Mouse (Mus musculus): Measurements from ENCODE around the gene Ankrd33. TPM values are rescaled to one million over a fixed set of nuclear protein-coding genes. Genes with fewer than 3 reads are reported as not detected.

Gene Ankrd33
- polyA plus RNA-seq, 1 experiment from 2014 or later: not detected

DNA sequence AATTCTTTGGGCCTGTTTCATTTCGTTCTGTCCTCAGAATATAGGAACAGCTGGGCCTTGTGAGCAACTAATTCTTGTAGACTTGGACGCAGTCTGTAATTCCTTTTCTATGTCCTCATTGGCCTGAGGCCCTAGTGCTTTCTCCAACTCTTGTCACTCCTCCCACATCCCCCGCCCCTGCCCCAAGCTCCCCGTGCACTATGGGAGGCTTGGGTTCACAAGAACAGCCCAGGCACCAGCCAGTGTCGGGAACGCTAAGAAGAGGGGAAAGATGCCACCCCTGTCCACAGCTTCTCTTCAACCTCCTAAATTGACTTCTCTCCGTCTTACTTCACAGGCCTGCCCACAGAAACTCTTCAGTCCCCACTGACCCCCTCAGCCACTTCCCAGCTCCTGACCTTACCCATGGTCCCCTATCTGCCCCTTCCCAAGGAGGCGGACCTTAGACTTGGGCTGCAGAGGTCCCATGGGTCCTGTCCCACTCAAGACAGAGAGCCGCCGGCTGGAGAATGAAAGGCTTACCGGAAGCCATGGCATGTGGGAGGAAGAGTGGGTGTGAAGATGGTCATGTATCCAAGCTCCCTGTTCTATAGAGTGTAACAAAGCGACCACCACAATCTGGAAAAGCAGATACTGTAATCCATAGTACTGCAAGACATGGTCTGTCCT is 11.5 kb downstream of the Ankrd33 start:
- no peaks in the 10 kb centered on the region for H3K36me3 ChIP-seq (ENCODE audit: inconsistent target)
- 94% methylated on average over 12 of the region's 12 CpGs for WGBS (ENCODE audit: missing documents)
- no peak overlapping the region for H3K27ac ChIP-seq
- H3K4me3 ChIP-seq (ENCODE audit: inconsistent target): no peak overlapping the region
- H3K79me2 ChIP-seq (ENCODE audit: inconsistent target): no peaks in the 10 kb centered on the region

DNA sequence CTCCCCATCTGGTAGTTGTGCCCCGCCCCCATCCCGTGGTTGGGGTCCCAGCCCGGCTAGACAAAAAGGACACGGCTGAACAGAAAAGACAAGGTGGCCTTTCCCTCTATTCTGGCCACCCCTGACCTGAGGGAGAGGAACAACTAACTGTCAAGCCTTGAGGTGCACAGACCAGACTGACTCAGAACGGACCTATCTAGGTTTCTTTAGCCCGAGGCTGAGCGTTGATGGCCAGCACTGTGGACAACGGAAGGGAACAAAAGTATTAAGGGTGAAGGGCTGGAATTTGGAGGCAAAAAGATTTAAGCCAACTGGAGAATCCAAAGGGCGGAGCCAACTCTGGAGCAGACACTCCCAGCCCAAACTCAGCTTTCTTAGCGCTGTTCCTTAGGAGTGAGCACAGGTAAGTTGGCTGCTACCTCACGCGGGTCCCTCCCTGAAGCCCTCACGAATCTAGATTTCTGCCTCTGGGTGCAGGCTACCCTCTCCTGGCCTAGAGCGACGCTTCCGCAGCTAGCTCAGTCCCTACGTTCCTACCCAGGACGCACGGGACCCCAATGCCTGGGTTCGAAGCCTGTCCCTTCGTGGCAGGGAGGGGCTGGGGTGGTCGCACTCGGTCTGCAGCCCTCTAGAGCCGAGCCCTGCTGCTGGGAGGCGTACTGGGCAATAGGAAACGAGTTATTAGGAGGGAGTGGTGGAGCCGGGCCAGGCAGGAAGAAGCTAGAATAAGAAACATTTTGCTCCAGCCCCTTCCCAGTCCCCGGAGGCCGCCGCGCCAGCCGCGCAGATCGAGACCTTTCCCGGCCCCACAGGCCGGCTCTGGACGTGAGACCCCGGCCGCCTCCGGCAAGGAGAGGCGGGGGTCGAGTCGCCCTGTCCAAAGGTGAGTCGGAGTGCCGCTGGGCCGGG is 12.9 kb downstream of the Ankrd33 start, which contains the start of gene Acvrl1:
Acvrl1 (plus strand) TSS at position 342 of the 909 bp plus-strand sequence.
- Histone ChIP-seq H3K4me3 (ENCODE audit: inconsistent target) (no peak within 1 kb of the TSS), H3K27ac (no peak within 1 kb of the TSS), H3K36me3 (ENCODE audit: inconsistent target) (no peaks in the 10 kb centered on the region), H3K79me2 (ENCODE audit: inconsistent target) (no peaks in the 10 kb centered on the region)
- 11% methylated on average over 46 of the region's 46 CpGs for WGBS (ENCODE audit: missing documents)

DNA sequence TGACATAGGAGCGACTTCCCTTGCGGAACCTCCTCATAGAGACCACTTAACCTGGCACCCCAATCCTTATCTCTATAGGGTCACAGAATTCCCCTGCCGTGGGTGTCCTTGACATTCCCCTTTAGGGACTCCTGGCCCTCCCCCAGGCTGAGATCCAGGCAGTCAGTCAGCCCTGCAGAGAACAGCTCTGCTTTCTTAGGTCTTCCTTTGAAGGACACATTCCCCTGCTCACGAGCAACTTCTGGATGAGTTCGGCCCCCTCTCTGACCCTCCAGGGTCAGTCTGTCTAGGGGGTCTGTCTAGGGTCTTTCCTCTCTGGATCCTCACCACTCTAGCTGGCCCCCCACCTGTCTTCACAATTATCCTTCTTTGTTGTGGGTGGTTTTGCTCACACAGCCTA is 13.9 kb downstream of the Ankrd33 start:
- 62% methylated on average over 5 of the region's 5 CpGs for WGBS (ENCODE audit: missing documents)
- Histone ChIP-seq H3K4me3 (ENCODE audit: inconsistent target) (no peak overlapping the region), H3K79me2 (ENCODE audit: inconsistent target) (no peaks in the 10 kb centered on the region), H3K27ac (no peak overlapping the region), H3K36me3 (ENCODE audit: inconsistent target) (no peaks in the 10 kb centered on the region)

DNA sequence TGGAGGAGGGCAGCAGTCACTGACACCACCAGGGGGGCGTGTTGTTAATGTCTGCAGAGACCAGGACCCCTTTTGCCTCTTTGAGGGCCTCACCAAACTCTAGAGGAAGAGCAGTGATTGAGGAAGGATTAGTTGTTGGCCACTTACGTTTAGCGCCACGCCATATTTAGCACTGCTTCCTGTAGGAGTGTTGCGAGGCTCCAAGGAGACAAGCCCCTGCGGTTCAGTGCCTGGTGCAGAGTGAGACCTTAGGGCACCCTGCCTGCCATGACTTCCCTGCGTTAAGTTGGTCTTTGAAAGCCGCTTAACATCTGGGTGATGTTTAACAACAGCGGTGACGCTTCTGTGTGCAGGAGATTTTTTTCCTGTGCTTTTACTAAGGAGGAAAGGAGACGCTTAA is 15.9 kb downstream of the Ankrd33 start:
- Histone ChIP-seq H3K27ac (no peak overlapping the region), H3K36me3 (ENCODE audit: inconsistent target) (no peaks in the 10 kb centered on the region), H3K79me2 (ENCODE audit: inconsistent target) (no peaks in the 10 kb centered on the region), H3K4me3 (ENCODE audit: inconsistent target) (no peak overlapping the region)
- WGBS (ENCODE audit: missing documents): 18% methylated on average over 11 of the region's 11 CpGs

DNA sequence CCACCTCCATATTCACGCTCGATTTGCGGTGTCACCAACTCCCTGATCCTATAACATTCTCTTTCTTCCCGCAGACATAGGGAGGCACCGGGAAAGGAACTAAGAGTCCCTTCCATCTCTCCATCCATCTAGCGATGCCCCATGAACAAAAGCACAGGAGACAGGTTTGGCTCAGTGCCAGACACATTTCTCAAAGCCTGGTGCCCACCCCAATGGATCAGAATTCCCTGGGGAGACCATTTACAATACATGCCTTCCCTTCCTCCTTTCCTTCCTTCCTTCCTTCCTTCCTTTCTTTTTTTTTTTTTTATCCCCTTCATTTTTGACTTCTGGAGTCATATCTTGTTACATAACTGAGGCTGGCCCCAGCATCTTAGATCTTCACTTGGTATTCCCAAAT is 16.5 kb downstream of the Ankrd33 start:
- no peaks in the 10 kb centered on the region for H3K79me2 ChIP-seq (ENCODE audit: inconsistent target)
- WGBS (ENCODE audit: missing documents): 73% methylated on average over 6 of the region's 6 CpGs
- no peak overlapping the region for H3K27ac ChIP-seq
- H3K36me3 ChIP-seq (ENCODE audit: inconsistent target): no peaks in the 10 kb centered on the region; the same call in 1 of the 2 replicates
- no peak overlapping the region for H3K4me3 ChIP-seq (ENCODE audit: inconsistent target)

DNA sequence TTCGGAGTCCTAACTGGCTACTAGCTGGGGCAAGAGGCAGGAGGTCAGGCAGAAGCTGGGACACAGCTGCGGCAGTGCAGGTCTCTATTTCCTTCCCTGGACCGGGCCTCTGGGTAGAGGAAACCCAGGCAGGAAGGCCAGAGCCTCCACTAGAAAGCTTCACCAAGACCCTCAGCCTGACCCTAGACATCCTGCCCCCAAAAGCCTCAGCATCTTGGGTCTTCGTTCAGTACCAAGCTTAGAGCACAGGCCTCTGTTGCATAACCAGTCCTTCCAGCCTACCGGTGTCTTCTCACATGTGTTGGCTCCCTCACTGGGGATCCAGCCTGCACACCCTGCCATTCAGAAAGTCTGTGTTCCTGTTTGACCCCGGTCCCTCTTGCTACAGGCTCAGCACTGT is 17.2 kb downstream of the Ankrd33 start:
- 43% methylated on average over 6 of the region's 6 CpGs for WGBS (ENCODE audit: missing documents)
- no peaks in the 10 kb centered on the region for H3K79me2 ChIP-seq (ENCODE audit: inconsistent target)
- no peak overlapping the region for H3K4me3 ChIP-seq (ENCODE audit: inconsistent target)
- no peaks in the 10 kb centered on the region; the same call in 1 of the 2 replicates for H3K36me3 ChIP-seq (ENCODE audit: inconsistent target)
- H3K27ac ChIP-seq: no peak overlapping the region

DNA sequence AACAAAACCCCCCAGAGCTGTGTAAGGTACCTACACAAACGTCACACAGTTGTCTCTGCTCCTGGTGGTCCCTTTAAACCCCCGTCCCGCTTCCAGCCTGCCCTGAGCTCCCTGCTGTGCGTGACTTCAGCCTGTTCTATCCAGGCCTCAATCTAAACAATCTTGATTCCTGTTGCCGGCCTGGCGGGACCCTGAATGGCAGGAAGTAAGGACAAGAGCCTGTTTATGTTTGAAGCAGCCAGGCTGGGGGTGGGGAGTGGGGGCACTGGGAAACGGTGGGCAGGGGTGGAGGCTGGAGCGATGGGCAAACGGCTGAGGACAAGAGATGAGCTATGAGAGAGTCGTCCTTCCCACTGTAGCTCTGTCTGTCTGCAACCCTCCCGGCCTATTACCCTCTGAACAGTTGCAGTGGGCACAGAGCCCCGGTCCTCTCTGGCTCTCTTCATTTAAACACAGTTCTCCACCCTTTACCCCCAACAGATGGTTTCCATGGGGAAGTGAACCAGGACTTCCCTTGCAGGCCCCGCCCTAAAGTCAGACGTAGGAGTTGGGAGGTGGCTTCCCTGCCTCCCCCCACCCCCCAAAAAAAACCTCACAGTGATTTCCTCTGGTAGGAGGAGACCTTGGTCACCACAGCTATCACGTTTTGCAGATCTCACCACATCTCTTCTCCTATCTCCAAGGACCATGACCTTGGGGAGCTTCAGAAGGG is 18.6 kb downstream of the Ankrd33 start:
- peak overlapping the region; percentile 38 for H3K4me3 ChIP-seq (ENCODE audit: inconsistent target)
- peak overlapping the region; percentile 39 for H3K27ac ChIP-seq
- H3K79me2 ChIP-seq (ENCODE audit: inconsistent target): no peaks in the 10 kb centered on the region
- no peaks in the 10 kb centered on the region; the same call in 1 of the 2 replicates for H3K36me3 ChIP-seq (ENCODE audit: inconsistent target)
- WGBS (ENCODE audit: missing documents): 37% methylated on average over 15 of the region's 15 CpGs

DNA sequence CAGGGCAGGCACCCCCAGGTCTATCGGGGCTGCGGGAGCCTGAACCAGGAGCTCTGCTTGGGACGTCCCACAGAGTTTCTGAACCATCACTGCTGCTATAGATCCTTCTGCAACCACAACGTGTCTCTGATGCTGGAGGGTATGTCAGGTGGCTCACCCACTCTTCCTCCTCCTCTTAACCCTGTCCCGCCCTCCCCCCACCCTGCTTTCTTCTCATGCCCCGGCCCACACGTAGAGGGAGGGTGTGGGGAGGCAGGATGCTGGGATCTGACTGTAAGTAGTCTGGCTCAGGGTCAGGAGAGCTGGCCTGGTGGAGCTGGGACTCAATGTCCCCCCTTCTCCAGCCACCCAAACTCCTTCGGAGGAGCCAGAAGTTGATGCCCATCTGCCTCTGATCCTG is 19.9 kb downstream of the Ankrd33 start:
- H3K36me3 ChIP-seq (ENCODE audit: inconsistent target): no peaks in the 10 kb centered on the region; the same call in 1 of the 2 replicates
- no peaks in the 10 kb centered on the region for H3K79me2 ChIP-seq (ENCODE audit: inconsistent target)
- 79% methylated on average over 8 of the region's 8 CpGs for WGBS (ENCODE audit: missing documents)
- no peak overlapping the region for H3K27ac ChIP-seq
- no peak overlapping the region for H3K4me3 ChIP-seq (ENCODE audit: inconsistent target)

DNA sequence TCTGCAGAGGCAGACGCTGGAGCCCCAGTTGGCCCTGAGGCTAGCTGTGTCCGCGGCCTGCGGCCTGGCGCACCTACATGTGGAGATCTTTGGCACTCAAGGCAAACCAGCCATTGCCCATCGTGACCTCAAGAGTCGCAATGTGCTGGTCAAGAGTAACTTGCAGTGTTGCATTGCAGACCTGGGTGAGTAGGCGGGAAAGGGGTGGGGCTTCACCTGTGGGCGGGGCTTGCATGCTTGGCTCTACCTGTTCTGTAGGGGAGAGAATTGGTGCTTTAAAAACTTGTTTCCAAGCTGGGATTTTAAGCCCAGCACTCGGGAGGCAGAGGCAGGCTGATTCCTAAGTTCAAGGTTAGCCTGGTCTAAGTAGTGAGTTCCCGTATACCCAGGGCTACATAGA is 21.9 kb downstream of the Ankrd33 start:
- H3K79me2 ChIP-seq (ENCODE audit: inconsistent target): no peaks in the 10 kb centered on the region
- H3K36me3 ChIP-seq (ENCODE audit: inconsistent target): no peaks in the 10 kb centered on the region; the same call in 1 of the 2 replicates
- 89% methylated on average over 11 of the region's 11 CpGs for WGBS (ENCODE audit: missing documents)
- no peak overlapping the region for H3K27ac ChIP-seq
- no peak overlapping the region for H3K4me3 ChIP-seq (ENCODE audit: inconsistent target)

DNA sequence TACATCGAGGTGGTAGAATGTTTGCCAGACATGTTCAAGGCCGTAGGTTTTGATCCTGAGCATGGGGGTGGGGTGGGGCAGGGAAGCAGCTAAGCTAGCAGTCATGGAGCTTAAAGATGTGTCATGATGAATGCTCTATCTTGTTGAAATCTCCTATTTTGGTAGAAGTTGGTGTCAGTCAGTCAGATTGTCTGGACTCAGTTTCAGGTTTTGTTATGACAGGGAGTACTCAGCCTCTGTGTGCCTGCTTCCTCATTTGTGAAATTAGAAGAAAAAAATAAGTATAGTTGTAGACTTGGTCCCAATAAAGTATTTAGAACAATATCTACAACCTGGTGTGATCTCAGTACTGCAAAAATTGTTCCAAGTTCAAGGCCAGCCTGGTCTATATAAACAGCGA is 23.1 kb downstream of the Ankrd33 start:
- no peaks in the 10 kb centered on the region; the same call in 1 of the 2 replicates for H3K36me3 ChIP-seq (ENCODE audit: inconsistent target)
- 96% methylated on average over 3 of the region's 3 CpGs for WGBS (ENCODE audit: missing documents)
- H3K79me2 ChIP-seq (ENCODE audit: inconsistent target): no peaks in the 10 kb centered on the region
- no peak overlapping the region for H3K27ac ChIP-seq
- no peak overlapping the region for H3K4me3 ChIP-seq (ENCODE audit: inconsistent target)

DNA sequence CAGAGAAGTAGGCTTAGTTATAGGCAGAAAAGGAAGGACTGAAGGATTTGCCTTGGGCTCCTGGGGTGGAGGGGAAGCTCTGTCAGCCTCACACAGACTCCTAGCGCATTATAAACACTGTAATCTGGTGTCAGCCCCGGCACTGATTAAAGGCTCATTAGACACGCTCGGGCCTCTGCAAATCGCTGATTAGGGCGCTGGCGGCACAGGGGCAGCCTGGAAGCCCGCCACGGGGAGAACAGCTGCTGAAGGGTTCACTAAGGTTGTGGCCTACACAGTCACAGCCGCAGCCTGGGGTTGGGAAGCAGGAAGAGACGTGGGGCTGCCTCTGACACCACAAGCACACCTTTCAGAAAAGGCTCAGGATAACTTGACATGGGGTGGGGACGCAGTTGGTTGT is 24.3 kb downstream of the Ankrd33 start:
- no peak overlapping the region for H3K4me3 ChIP-seq (ENCODE audit: inconsistent target)
- H3K79me2 ChIP-seq (ENCODE audit: inconsistent target): no peaks in the 10 kb centered on the region
- WGBS (ENCODE audit: missing documents): 59% methylated on average over 12 of the region's 12 CpGs
- no peak overlapping the region for H3K27ac ChIP-seq
- no peaks in the 10 kb centered on the region; the same call in 1 of the 2 replicates for H3K36me3 ChIP-seq (ENCODE audit: inconsistent target)

DNA sequence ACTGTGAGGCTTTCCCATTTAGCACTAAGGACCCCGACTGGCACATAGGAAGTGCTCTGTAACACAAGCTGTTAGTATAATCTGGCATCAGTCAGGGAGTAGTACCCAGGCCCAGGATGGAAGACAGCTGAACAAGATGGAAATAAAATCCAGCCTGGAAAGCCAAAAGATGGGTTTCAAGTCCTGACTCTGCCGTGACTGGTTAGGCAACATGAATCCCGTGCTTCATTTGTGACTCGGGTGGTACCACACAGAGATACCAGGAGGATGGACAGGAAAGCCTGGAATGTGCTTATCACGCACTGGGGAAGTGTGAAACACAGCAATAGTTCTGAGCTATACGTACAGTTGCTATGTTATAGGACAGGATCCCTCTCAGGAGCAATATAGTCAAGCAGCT is 25.0 kb downstream of the Ankrd33 start:
- Histone ChIP-seq H3K4me3 (ENCODE audit: inconsistent target) (no peak overlapping the region), H3K79me2 (ENCODE audit: inconsistent target) (no peaks in the 10 kb centered on the region), H3K36me3 (ENCODE audit: inconsistent target) (no peaks in the 10 kb centered on the region; the same call in 1 of the 2 replicates), H3K27ac (no peak overlapping the region)
- WGBS (ENCODE audit: missing documents): 63% methylated on average over 6 of the region's 6 CpGs

DNA sequence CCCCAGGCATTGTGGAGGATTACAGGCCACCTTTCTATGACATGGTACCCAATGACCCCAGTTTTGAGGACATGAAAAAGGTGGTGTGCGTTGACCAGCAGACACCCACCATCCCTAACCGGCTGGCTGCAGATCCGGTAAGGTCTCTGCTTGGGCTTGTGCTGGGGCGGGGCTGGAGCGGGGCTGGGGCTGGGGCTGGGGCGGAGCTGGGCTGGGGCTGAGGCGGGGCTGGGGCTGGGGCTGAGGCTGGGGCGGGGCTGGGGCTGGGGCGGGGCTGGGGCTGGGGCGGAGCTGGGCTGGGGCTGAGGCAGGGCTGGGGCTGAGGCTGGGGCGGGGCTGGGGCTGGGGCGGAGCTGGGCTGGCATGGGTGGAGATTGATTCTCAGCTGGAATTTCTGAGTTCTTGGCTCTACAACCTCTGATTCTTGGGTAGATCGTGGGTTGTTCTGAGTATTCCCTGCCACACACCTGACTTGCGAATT is 25.5 kb downstream of the Ankrd33 start:
- 11% methylated on average over 13 of the region's 14 CpGs for WGBS (ENCODE audit: missing documents)

DNA sequence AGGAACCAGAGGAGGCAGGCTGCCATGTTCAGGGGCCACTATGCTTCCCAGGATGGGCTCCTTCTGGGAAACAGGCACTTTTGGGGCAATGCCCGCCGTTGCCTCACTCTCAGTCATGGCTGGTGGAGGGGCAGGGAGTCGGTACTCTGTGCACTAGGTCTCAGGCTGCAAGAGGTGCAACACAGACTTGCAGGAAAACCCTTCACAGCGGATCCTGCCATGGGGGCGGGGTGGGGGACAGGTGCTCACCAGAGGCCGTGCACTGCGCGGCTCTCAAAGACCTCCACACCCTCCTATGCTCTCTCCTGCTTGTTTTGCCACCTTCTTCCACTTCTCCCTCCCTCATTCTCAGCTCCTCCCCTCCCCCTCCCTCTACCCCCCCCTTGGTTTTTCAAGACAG is 27.1 kb downstream of the Ankrd33 start:
- Histone ChIP-seq H3K36me3 (ENCODE audit: inconsistent target) (no peaks in the 10 kb centered on the region; the same call in 1 of the 2 replicates), H3K27ac (no peak overlapping the region), H3K4me3 (ENCODE audit: inconsistent target) (no peak overlapping the region), H3K79me2 (ENCODE audit: inconsistent target) (no peaks in the 10 kb centered on the region)
- 93% methylated on average over 8 of the region's 8 CpGs for WGBS (ENCODE audit: missing documents)

More for the DNA sequence above, 25.5 kb downstream of the Ankrd33 start:
- H3K79me2 ChIP-seq (ENCODE audit: inconsistent target): no peaks in the 10 kb centered on the region
- no peak overlapping the region for H3K27ac ChIP-seq
- no peak overlapping the region for H3K4me3 ChIP-seq (ENCODE audit: inconsistent target)
- no peaks in the 10 kb centered on the region; the same call in 1 of the 2 replicates for H3K36me3 ChIP-seq (ENCODE audit: inconsistent target)

All from macrophage (primary cell).